Mouse (Mus musculus) mesoderm, embryonic 11.5 days (tissue): ENCODE measurements around the gene App.

Source experiments
- DNase-seq: peaks from one replicate; pipeline ENCODE4 v3.0.0-alpha.2; 2012; ENCODE audit warnings: low read depth, low spot score

The App gene

GRCm38 (mm10) chr16:84974176-84974518 is 199.4 kb downstream of the App start:
- DNase-seq: no peak

DNA sequence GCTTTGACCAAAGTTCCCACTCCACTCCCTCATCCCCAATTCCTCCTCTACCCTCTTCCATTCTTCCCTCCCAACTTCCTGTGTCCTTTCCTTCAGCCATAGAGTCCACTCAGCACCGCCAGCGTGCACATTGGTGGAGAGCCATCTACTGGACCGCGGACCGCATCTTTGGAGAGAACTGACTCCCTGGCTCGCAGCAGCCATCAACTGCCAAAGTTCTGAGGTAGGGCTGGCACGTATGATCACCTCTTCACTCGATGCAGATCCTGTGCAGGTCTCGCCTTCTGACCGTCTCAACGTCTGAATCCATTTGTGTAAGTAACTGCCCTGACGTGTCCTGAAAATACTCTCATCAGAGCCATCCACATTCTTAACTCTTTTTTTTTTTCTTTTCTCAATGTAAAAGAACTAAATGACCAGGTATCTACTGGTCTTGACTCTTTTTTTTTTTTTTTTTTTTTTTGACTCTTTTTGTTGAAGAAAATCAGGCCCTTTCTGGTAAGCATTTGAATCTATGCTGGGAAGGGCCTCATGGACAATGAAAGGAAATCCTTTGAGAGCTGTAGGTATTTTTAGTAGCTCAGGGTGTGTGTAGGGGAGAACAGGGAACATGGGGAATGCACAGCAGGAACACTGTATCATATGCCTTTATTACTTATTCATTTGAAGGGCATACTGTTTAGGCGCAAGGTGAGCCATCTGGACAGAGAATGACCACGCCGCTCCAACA is 200.0 kb downstream of the App start:
- DNase-seq: no peak

GRCm38 (mm10) chr16:84971535-84972330 is 201.8 kb downstream of the App start:
- peak; percentile 41 for DNase-seq

DNA sequence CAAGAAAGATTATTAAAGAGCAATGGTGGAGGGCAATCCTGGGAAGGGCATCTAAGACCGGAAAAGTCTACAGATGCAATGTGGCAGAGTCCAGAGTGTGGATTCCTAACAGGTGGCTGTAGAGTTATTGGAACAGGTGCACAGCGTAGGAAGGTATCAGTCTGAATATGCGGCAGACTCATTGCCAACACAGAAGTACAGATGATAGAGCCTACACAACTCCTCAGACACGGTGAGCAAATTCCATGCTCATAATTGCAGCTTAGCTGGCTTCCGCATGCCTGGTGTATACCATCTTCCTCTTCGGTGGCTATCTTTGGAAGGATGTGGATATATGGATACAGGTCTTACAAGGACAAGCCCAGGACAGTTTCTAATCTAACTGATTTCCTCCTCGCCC is 204.5 kb downstream of the App start:
- no peak for DNase-seq

- DNase-seq: no peak
Observed at GRCm38 (mm10) chr16:84966983-84967382, 206.6 kb downstream of the App start.

DNA sequence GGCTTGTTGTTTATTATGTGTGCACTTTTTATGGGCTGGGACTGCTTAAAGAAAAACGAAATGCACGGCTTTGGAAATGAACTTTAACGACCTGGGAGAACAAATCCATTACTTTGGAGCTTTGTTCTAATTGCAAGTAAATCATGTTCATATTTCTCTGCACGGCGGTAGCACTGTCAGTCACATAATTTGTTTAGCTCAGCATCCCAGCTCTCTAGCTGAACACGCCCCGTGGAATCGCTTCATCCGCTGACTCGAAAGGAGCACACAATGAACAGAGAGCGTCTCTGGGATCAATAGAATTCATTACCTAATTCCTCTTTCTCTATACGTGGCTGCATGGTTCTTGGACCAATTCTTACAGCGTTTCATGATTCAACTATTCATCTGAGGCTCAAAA is 207.5 kb downstream of the App start:
- DNase-seq: no peak

DNA sequence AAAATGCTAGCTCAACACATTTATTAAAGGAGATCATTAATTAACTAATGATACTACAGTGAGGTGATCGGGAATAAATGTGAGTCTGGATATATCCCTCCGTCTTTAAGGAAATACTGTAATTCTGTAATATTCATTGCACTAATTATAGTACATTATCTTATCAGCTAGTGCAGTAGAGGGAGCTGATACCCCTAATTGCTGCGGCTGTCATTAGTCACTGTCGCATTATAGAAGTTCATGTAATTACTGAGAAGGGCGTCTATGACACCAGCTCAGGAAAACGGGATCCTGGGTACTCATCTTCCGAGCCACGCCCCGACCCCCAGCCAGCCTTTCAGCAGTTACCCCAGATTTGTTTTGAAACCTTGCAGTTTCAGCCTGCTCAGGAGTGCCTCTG is 209.6 kb downstream of the App start:
- DNase-seq: no peak

DNA sequence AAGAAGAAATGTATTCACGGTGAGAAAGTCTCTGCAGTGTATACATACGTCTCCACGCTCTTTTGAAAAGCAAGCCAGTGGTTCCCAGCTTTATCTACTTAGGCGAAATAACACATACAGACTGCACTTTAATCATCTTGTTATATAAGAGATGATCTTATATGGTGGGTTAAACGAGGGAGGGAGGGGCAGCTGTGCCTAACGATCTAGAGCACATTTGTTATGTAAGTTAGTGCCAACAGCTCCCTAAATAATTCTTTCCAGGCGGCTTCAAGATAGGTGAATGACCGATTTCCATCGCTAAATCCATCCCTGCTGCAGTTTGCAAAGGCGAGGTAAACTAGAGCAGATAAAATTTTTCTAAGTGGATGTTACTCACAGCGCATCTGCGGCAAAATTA is 210.0 kb downstream of the App start:
- DNase-seq: no peak

DNA sequence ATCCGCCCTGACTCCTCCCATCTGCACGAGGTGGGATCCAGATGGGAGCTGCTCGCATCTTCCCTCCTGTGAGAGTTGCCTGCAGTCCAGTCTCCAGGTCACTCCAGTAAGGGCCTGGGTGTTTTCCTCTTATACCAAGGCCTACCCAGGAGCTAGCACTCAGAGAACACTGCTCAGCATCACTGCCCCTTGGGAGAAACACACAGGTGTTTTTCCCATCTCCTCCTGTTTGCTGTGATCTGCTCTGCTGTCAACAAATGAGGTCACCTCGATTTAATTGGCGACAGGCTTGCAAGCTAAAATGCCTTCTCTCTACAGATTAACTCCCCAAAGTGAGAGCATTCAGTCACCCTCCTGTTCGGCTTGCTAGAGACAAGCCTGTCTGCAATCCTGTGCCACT is 216.3 kb downstream of the App start:
- DNase-seq: no peak

DNA sequence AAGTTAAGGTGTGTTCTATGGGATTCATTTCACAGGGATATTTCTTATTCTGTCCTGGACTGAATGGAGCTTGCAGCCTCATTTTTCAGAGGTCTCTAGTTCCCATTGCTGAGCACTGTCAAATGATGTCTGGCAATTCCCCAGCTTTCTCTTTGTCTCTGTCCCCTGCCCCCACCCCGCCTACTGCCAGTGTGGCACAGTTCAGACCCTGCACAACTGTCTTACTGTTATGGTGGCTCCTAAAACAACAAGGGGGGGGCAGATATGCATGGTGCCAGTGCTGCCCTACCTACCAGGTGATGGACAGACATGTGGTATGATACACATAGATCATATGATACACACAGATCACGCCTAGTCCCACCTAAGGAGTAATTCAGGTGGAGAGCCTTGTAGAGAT is 216.9 kb downstream of the App start:
- no peak for DNase-seq

DNA sequence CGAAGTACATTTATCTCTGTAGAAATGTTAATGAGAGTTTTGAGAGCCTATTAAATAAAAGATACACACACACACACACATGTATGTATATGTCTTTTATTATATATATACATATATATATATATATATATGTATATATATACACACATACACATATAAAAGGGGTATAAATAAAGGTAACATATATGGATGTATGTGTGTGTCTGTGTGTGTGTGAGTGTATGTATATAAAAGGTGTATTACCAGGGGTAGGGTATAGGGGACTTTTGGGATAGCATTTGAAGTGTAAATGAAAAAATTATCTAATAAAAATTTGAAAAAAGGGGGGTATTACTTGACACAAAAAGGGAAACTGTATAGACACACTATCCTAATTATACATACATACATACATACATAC is 217.7 kb downstream of the App start:
- DNase-seq: no peak

DNA sequence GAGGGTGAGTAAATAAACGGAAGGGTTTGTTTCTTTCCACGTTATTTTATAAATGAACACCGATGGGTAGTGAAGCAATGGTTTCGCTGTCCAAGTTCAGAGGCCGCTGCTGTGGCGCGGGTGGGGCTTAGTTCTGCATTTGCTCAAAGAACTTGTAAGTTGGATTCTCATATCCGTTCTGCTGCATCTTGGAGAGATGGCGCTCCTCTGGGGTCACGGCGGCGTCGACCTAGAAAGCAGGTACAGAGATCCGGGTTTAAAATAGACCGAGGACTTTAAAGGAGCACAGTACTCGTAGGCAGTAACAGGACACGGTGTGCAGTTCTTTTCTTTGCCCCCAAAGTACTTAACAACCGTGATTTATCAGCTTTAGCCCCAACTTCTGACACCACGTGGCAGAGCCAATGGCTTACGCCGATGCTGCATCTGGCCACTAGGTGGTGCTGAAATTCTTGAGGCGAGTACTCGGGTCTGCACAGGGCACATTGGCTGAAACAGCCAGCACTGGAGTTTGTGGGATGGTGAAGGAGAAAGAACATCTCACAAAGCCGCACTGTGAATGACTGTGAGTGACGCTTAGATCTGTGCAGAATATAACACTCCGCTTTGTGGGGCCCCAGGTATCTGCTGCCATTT is 218.2 kb downstream of the App start:
- DNase-seq: peak; percentile 86

DNA sequence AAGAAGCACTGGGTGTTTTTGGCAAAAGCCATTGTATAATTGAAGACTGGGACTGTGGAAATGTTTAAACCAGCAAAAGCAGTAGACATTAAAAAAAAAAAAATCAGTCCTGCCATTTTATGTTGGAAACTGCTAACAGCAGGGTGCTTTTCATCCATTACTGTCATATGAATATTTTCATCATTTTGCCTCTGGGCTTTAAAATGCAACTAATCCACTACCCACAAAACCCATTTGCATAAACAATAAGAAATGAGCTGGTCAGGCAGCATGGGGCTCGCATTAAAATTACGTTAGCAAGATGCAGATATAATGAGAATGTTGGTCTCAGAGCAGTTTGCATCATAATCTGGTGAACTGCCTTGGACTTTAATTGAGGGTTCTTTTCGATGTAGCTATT is 242.5 kb downstream of the App start:
- DNase-seq: no peak

DNA sequence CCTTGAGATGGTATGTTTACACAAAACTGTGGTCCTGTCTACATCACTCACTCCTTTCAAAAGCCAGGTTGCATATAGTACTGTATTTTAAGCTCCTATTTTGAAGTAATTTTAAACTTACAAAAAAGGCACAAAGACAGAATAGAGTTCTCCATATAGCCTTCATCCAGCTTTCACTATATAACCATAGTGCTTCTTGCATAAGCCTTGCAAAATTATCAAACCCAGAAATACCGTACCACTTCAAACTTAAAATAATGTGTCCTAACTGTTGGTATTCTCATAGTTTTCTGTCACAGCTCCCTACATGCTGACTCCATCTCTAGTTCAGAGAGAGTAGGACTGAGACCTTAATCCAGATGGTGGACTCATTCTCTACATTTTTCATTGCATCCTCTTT is 245.7 kb downstream of the App start:
- no peak for DNase-seq

DNA sequence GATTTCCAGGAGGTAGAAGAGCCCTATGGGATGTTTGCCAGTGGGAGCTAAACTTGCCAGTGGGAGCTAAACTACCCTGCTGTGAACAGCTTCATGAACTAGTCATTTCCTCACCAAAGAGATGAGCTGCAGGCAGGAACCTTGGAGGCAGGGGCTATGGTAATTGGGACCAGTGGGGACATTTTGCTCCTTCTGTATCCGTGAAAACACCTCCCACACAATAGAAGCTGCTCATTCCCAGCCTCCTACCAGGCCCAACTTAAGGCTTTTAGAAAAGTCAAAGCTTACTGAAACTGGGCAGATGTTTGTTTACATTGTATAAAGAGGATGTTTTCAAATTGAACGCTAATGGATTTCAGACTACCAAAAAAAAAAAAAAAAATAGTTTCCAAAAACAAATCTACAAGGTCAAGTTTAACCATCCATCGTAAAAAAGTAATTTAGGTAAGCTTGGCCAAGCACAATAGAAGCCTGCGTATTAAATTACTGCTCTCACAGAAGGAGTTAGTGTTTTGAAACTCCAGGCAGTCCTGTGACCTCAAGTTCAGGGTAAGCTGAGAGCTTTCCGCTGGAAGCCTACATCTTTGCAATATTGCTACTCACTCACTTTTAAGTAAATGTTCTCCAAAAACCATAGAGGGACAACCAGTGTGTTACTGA is 253.8 kb downstream of the App start:
- DNase-seq: peak; percentile 35

DNA sequence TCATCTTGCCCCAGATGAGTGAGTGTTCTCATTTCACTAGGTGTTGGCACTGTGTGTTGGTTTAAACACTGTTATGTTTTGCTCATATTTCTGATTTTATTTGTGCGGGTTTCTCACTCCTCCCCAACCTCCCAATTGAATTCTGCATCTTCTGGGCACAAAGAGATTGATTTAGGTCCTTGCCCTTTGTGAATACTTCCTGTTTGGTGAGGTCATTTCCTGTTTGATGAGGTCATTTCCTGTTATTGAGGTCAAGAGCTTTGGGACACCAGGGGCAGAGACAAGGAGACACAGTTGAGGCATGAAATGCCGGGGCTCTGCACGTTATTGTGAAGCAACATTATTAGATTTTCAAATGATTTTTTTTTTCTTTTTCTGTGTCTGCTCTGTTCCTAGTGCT is 254.5 kb downstream of the App start:
- DNase-seq: peak; percentile 15

GRCm38 (mm10) chr16:84916772-84917171 is 256.8 kb downstream of the App start:
- DNase-seq: no peak

DNA sequence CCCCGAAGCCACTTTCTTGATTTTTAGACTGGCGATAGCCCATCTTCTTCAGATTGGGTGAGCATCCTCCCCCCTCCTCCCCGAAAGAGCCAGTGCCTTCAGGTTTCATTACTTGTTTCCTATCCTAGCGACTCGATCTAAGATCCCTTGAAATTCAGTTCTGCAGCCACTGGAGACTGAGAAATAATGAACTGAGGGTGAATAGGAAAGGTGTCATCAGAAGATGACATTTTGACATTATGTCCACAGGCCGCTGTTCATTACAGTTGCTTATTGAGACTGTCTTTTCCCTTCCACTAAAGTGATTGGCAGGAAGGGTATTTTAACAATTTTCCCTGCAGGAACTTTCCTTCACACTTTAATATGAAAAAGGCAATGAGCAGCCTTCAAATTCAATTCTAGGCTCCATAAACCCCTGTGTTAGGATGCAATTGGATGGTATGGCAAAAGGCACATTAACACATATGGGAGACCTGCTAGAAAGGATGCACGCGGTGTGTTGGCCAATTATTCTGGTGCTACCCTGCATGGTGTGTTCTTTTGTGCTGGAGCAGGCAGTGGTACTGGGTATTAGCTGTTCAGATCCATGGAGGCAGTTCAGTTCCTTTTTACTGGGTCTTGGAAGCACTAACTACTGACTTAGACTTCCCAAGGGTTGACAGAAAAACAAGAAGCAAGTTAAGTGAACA is 261.9 kb downstream of the App start:
- no peak for DNase-seq

DNA sequence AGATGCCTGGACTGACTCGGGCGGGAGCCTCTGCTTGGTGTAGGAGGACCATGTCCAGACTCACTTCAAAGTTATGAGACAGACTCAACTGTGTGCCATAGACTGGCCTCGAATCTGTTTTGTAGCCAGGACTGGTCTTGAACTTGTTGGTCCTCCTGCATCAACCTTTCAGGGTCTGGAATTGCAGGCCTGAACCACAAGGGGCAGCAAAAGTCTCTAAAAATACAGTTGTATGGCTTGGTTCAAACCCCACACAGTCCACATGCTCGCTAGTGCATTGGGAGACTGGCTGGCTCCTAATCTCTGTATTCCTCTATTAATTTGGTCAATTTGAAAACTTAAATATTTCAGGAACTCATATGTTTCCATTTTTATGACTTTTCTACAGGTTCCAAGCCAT is 270.6 kb downstream of the App start:
- DNase-seq: no peak
